Mouse (Mus musculus) layer of hippocampus, postnatal 14 days (tissue): ENCODE measurements around the gene Usp17ld. TPM values are rescaled to one million over a fixed set of nuclear protein-coding genes. Genes with fewer than 3 reads are reported as not detected.
"Not testable (repeated sequence)": the region's sequence is repeated elsewhere in the genome, so short reads cannot be mapped to it uniquely, and the experiment has no call there.

ENCODE experiments used
- DNase-seq, 2 experiments: peaks; one replicate each; pipeline ENCODE4 v3.0.0; 2021 to 2022; ENCODE audit warnings: low spot score in 2 of 2, mixed read lengths in 1 of 2
- long read RNA-seq, 2 experiments: library from polyadenylated mRNA; stranded (forward); transcript quantifications; one replicate each; pipeline ENCODE4 v2.0.0; 2021
- microRNA-seq, 2 experiments: library from miRNA; unstranded; fragments of <30 nt; microRNA quantifications; one replicate each; pipeline ENCODE4 v1.2.0; 2021
- total RNA-seq, 2 experiments: library from RNA; stranded (reverse); gene quantifications; 2 replicates each; pipeline ENCODE4 v1.2.3; 2021

Usp17ld gene
- total RNA-seq: not detected
- long read RNA-seq, experiment 1: 0 reads
- long read RNA-seq, experiment 2: 0 reads

- DNase-seq: not testable (repeated sequence)
Measured at GRCm38 (mm10) chr7:103252405-103252804, at the start of gene Usp17ld. TSS of gene Usp17ld (minus strand) at chr7:103252505.

GRCm38 (mm10) chr7:103216696-103217095 lies 35.6 kb downstream of the Usp17ld start, which contains the start of gene Olfr594:
TSS of gene Olfr594 (plus strand) at chr7:103216996.
- no peak for DNase-seq

GRCm38 (mm10) chr7:103212050-103212449 lies 40.3 kb downstream of the Usp17ld start:
- DNase-seq: not testable (repeated sequence)

- DNase-seq: no peak
Measured at GRCm38 (mm10) chr7:103211562-103211961, 40.7 kb downstream of the Usp17ld start, which contains the start of gene Olfr593. TSS of gene Olfr593 (plus strand) at chr7:103211862.

Small RNA genes lying within 50 kb of the gene (microRNA-seq; reads per million reads assigned to microRNA genes)
- gene Gm23550 (0 reads per million in 2 experiments), gene Gm25171 (0 reads per million in 2 experiments)

Other genes starting within 250 kb of the Usp17ld start
- gene Olfr582, start 214.5 kb downstream of the Usp17ld start, total RNA-seq: not detected
- not detected for gene Olfr583, start 201.2 kb downstream of the Usp17ld start, total RNA-seq
- gene Olfr584, start 170.6 kb downstream of the Usp17ld start, total RNA-seq: not detected
- gene Olfr585, start 154.8 kb downstream of the Usp17ld start, total RNA-seq: not detected
- not detected for gene Olfr586, start 126.9 kb downstream of the Usp17ld start, total RNA-seq
- gene Olfr588-ps1, start 111.6 kb downstream of the Usp17ld start, total RNA-seq: not detected
- gene Olfr589, start 96.1 kb downstream of the Usp17ld start, total RNA-seq: not detected
- not detected for gene Olfr591, start 74.2 kb downstream of the Usp17ld start, total RNA-seq
- not detected for gene Olfr592, start 67.7 kb downstream of the Usp17ld start, total RNA-seq
- gene Olfr593, start 40.6 kb downstream of the Usp17ld start, total RNA-seq: not detected
- not detected for gene Olfr594, start 35.5 kb downstream of the Usp17ld start, total RNA-seq
- not detected for gene Olfr596, start 53.1 kb upstream of the Usp17ld start, total RNA-seq
- not detected for gene Olfr597, start 63.8 kb upstream of the Usp17ld start, total RNA-seq
- gene Olfr598, start 71.1 kb upstream of the Usp17ld start, total RNA-seq: not detected
- not detected for gene Olfr599, start 83.4 kb upstream of the Usp17ld start, total RNA-seq
- not detected for gene Olfr600, start 97.2 kb upstream of the Usp17ld start, total RNA-seq
- gene Olfr601, start 110.2 kb upstream of the Usp17ld start, total RNA-seq: not detected
- gene Olfr603, start 133.7 kb upstream of the Usp17ld start, total RNA-seq: not detected
- gene Usp17lc, start 162.6 kb upstream of the Usp17ld start, total RNA-seq: not detected
- gene Olfr605, start 192.9 kb upstream of the Usp17ld start, total RNA-seq: not detected
- not detected for gene Olfr606, start 196.5 kb upstream of the Usp17ld start, total RNA-seq
- gene Olfr607, start 211.6 kb upstream of the Usp17ld start, total RNA-seq: not detected
- not detected for gene Olfr608, start 217.4 kb upstream of the Usp17ld start, total RNA-seq
- not detected for gene Olfr609, start 245.6 kb upstream of the Usp17ld start, total RNA-seq